Mouse (Mus musculus) lung, postnatal 0 days (tissue): ENCODE measurements around the gene Chrm3. TPM values are rescaled to one million over a fixed set of nuclear protein-coding genes. Genes with fewer than 3 reads are reported as not detected.
A peak's percentile ranks its signal among the peaks of the same experiment; 100 is the strongest.

ENCODE experiments used
- ATAC-seq: fragments of 200-750 bp; cut with Nextera tagmentation; 2 replicates; pipeline ENCODE4 v1.8.0; 2017; ENCODE audit warnings: moderate library complexity
- DNase-seq: peaks from one replicate; pipeline ENCODE4 v3.0.0-alpha.2; 2016; ENCODE audit warnings: low spot score
- H3K27ac ChIP-seq: fragments of 300-500 bp; sonication (generic); 2 replicates; pipeline ENCODE4 v1.5.1; 2014; ENCODE audit warnings: antibody characterized with exemption, mild to moderate bottlenecking, low read length, mixed read lengths
- H3K27me3 ChIP-seq: fragments of 300-500 bp; sonication (generic); replicated peaks from 2 replicates; pipeline ENCODE4 v1.6.1; 2014; ENCODE audit warnings: low read length, mixed read lengths; ENCODE audit not compliant: insufficient read depth
- H3K36me3 ChIP-seq: fragments of 300-500 bp; sonication (generic); 2 replicates; pipeline ENCODE4 v1.6.1; 2014; ENCODE audit warnings: low read length, mixed read lengths; ENCODE audit not compliant: insufficient read depth
- H3K4me1 ChIP-seq: fragments of 300-500 bp; sonication (generic); 2 replicates; pipeline ENCODE4 v1.6.1; 2014; ENCODE audit warnings: antibody characterized with exemption, low read depth, low read length, mixed read lengths; ENCODE audit not compliant: insufficient read depth
- H3K4me2 ChIP-seq: fragments of 300-500 bp; sonication (generic); replicated peaks from 2 replicates; pipeline ENCODE4 v1.6.1; 2014; ENCODE audit warnings: low read depth, mild to moderate bottlenecking, low read length, moderate library complexity, mixed read lengths
- H3K4me3 ChIP-seq: fragments of 300-500 bp; sonication (generic); 2 replicates; pipeline ENCODE4 v1.5.1; 2014; ENCODE audit warnings: low read depth, low read length
- H3K9ac ChIP-seq: fragments of 300-500 bp; sonication (generic); replicated peaks from 2 replicates; pipeline ENCODE4 v1.6.1; 2014; ENCODE audit warnings: low read depth, mild to moderate bottlenecking
- H3K9me3 ChIP-seq: fragments of 300-500 bp; sonication (generic); 2 replicates; pipeline ENCODE4 v1.6.1; 2016; ENCODE audit warnings: low read length, mixed read lengths
- CTCF ChIP-seq: IDR thresholded peaks from 2 replicates; pipeline ENCODE4 v1.5.1; 2016; ENCODE audit warnings: antibody characterized with exemption, mild to moderate bottlenecking
- EP300 ChIP-seq: IDR thresholded peaks from 2 replicates; pipeline ENCODE4 v1.6.1; 2016; ENCODE audit warnings: antibody characterized with exemption, mild to moderate bottlenecking, control low read depth
- WGBS: fragments of 180-500 bp; shearing (Covaris S2); extraction: QIAGEN DNeasy Blood & Tissue Kit; methylation state at CpG from one replicate; pipeline ENCODE4 v1.1.7; 2014; 5-methylcytosine and 5-hydroxymethylcytosine counted together
- polyA plus RNA-seq: library from polyadenylated mRNA; unstranded; fragments of >200 nt; fragmentation: Nextera tagmentation; extraction: Ambion mirVana; gene quantifications from 2 replicates; pipeline ENCODE4 v1.2.1, GENCODE M21; 2015

Chrm3 gene
- polyA plus RNA-seq, 1 experiment from 2014 or later = 0.20 TPM

- Histone ChIP-seq H3K4me1 (peaks cover 5% of the 10 kb centered on the region), H3K27ac (no peak overlapping the region), H3K9me3 (no peaks in the 10 kb centered on the region), H3K4me2 (no peak overlapping the region), H3K9ac (no peak overlapping the region), H3K36me3 (no peaks in the 10 kb centered on the region), H3K4me3 (no peak overlapping the region), H3K27me3 (no peaks in the 10 kb centered on the region)
- TF ChIP-seq EP300 (no peak), CTCF (no peak)
- ATAC-seq = no peak
- 59% methylated on average over 5 of the region's 5 CpGs for WGBS
- no peak for DNase-seq
Observed at GRCm38 (mm10) chr13:9888284-9888683, 472.4 kb downstream of the Chrm3 start.

- 67% methylated on average over 5 of the region's 5 CpGs for WGBS
- DNase-seq = no peak
Observed at GRCm38 (mm10) chr13:9887261-9887660, 473.4 kb downstream of the Chrm3 start.

GRCm38 (mm10) chr13:9886465-9887135 is 474.0 kb downstream of the Chrm3 start:
- no peak overlapping the region for H3K9ac ChIP-seq
- no peak overlapping the region for H3K4me3 ChIP-seq
- ATAC-seq = peak; percentile 45; the same call in 1 of the 2 replicates
- H3K4me2 ChIP-seq = no peak overlapping the region
- WGBS = 41% methylated on average over 6 of the region's 6 CpGs
- no peaks in the 10 kb centered on the region for H3K9me3 ChIP-seq
- H3K36me3 ChIP-seq = no peaks in the 10 kb centered on the region
- H3K27me3 ChIP-seq = no peaks in the 10 kb centered on the region
- H3K27ac ChIP-seq = no peak overlapping the region
- TF ChIP-seq CTCF = no peak
- peak; percentile 55; the same call in 1 of the 2 replicates for TF ChIP-seq EP300
- peaks cover 5% of the 10 kb centered on the region for H3K4me1 ChIP-seq
- peak; percentile 52 for DNase-seq

More at GRCm38 (mm10) chr13:9887261-9887660, 473.4 kb downstream of the Chrm3 start:
- no peak overlapping the region for H3K4me3 ChIP-seq
- no peak overlapping the region for H3K27ac ChIP-seq
- no peak overlapping the region for H3K4me2 ChIP-seq
- no peaks in the 10 kb centered on the region for H3K9me3 ChIP-seq
- no peak for TF ChIP-seq EP300
- no peak for TF ChIP-seq CTCF
- no peak overlapping the region for H3K9ac ChIP-seq
- H3K4me1 ChIP-seq = peaks cover 5% of the 10 kb centered on the region
- no peaks in the 10 kb centered on the region for H3K36me3 ChIP-seq
- no peaks in the 10 kb centered on the region for H3K27me3 ChIP-seq
- ATAC-seq = no peak

GRCm38 (mm10) chr13:9882362-9883282 is 478.0 kb downstream of the Chrm3 start:
- peak; percentile 83 for ATAC-seq
- Histone ChIP-seq H3K9ac (no peak overlapping the region), H3K9me3 (no peaks in the 10 kb centered on the region), H3K4me1 (peaks cover 5% of the 10 kb centered on the region), H3K27me3 (no peaks in the 10 kb centered on the region), H3K4me2 (no peak overlapping the region), H3K27ac (no peak overlapping the region), H3K36me3 (no peaks in the 10 kb centered on the region), H3K4me3 (no peak overlapping the region)
- 35% methylated on average over 15 of the region's 15 CpGs for WGBS
- TF ChIP-seq CTCF = peak; percentile 87
- TF ChIP-seq EP300 = no peak
- peak; percentile 88 for DNase-seq

GRCm38 (mm10) chr13:9881930-9882329 is 478.7 kb downstream of the Chrm3 start:
- no peak for ATAC-seq
- no peaks in the 10 kb centered on the region for H3K9me3 ChIP-seq
- no peak overlapping the region for H3K27ac ChIP-seq
- no peak for TF ChIP-seq CTCF
- no peak for TF ChIP-seq EP300
- no peak for DNase-seq
- 44% methylated on average over 4 of the region's 4 CpGs for WGBS
- H3K9ac ChIP-seq = no peak overlapping the region
- no peak overlapping the region for H3K4me2 ChIP-seq
- no peaks in the 10 kb centered on the region for H3K36me3 ChIP-seq
- no peaks in the 10 kb centered on the region for H3K27me3 ChIP-seq
- H3K4me3 ChIP-seq = no peak overlapping the region
- H3K4me1 ChIP-seq = peaks cover 4% of the 10 kb centered on the region

GRCm38 (mm10) chr13:9880401-9880800 is 480.2 kb downstream of the Chrm3 start:
- H3K27me3 ChIP-seq = no peaks in the 10 kb centered on the region
- TF ChIP-seq EP300 (no peak), CTCF (no peak)
- H3K4me1 ChIP-seq = no peaks in the 10 kb centered on the region
- ATAC-seq (no peak), DNase-seq (no peak)
- no peak overlapping the region for H3K4me3 ChIP-seq
- no peaks in the 10 kb centered on the region for H3K9me3 ChIP-seq
- no peak overlapping the region for H3K4me2 ChIP-seq
- no peaks in the 10 kb centered on the region for H3K36me3 ChIP-seq
- no peak overlapping the region for H3K9ac ChIP-seq
- whole genome bisulfite sequencing = 77% methylated on average over 4 of the region's 4 CpGs
- no peak overlapping the region for H3K27ac ChIP-seq
